Mouse (Mus musculus): Measurements from ENCODE around the gene Fmnl3. TPM values are rescaled to one million over a fixed set of nuclear protein-coding genes. Genes with fewer than 3 reads are reported as not detected.
A peak's percentile ranks its signal among the peaks of the same experiment; 100 is the strongest.

The Fmnl3 gene
- total and polyA plus RNA-seq, 3 experiments: 0.04 to 0.06 TPM; not detected in 1

- TF ChIP-seq USF1 (IDR thresholded peaks at IDR 0.05; ENCODE audit: low read depth, low read length) (no peak), NRF1 (IDR thresholded peaks at IDR 0.05; ENCODE audit: insufficient read depth, low read depth, low read length, poor library complexity, severe bottlenecking) (no peak), RCOR1 (IDR thresholded peaks at IDR 0.05; ENCODE audit: low read depth, low read length) (no peak), SMC3 (IDR thresholded peaks at IDR 0.05; ENCODE audit: low read depth, low read length) (peak; percentile 76), POLR2AphosphoS5 (IDR thresholded peaks at IDR 0.05; ENCODE audit: borderline replicate concordance, low read depth, low read length) (no peak), CTCF (IDR thresholded peaks at IDR 0.05 in 2 of 3, conservative IDR thresholded peaks at IDR 0.05 in 1 of 3; ENCODE audit: control insufficient read depth in 1 of 3, insufficient read depth in 1 of 3, low read depth in 2 of 3, low read length in 3 of 3, poor library complexity in 1 of 3, severe bottlenecking in 1 of 3) (peak; percentile 89 to 91 (median 90)), GATA1 (IDR thresholded peaks at IDR 0.05; ENCODE audit: low read depth, low read length) (no peak), ZKSCAN1 (IDR thresholded peaks at IDR 0.05; ENCODE audit: low read depth, low read length) (no peak)
Measured at GRCm38 (mm10) chr15:99316314-99317266, 53.7 kb downstream of the Fmnl3 start (continued).

GRCm38 (mm10) chr15:99314891-99315290 is 55.4 kb downstream of the Fmnl3 start:
- Histone ChIP-seq H3K4me1 (ENCODE audit: control insufficient read depth in 1 of 2, insufficient read depth in 2 of 2, low read length in 2 of 2) (no peaks in the 10 kb centered on the region), H3K36me3 (ENCODE audit: control insufficient read depth in 1 of 2, insufficient read depth in 2 of 2, low read length in 2 of 2) (no peaks in the 10 kb centered on the region; a peak in 1 of 4 replicates), H3K27ac (ENCODE audit: control insufficient read depth, low read depth, low read length) (no peak overlapping the region), H3K9ac (ENCODE audit: control insufficient read depth, low read depth, low read length, poor library complexity, severe bottlenecking) (no peak overlapping the region), H3K4me3 (ENCODE audit: control insufficient read depth in 1 of 2, insufficient read depth in 1 of 2, low read depth in 2 of 2, low read length in 2 of 2) (no peak overlapping the region), H3K27me3 (ENCODE audit: control insufficient read depth in 1 of 2, insufficient read depth in 2 of 2, low read length in 2 of 2) (no peaks in the 10 kb centered on the region), H3K79me2 (ENCODE audit: control insufficient read depth, insufficient read depth, low read length, poor library complexity) (no peaks in the 10 kb centered on the region), H3K9me3 (replicated peaks; ENCODE audit: insufficient read depth, low read length) (no peaks in the 10 kb centered on the region)
- DNase-seq (ENCODE audit: low read depth, low spot score): no peak
- TF ChIP-seq CHD2 (IDR thresholded peaks at IDR 0.05; ENCODE audit: low read length) (no peak), JUND (IDR thresholded peaks at IDR 0.05; ENCODE audit: low read depth, low read length) (no peak), ELF1 (IDR thresholded peaks at IDR 0.05; ENCODE audit: low read depth, low read length) (no peak), MAFK (IDR thresholded peaks at IDR 0.05; ENCODE audit: borderline replicate concordance, low read depth, low read length) (no peak), POLR2AphosphoS2 (IDR thresholded peaks at IDR 0.05; ENCODE audit: low read length) (no peak), CHD1 (IDR thresholded peaks at IDR 0.05; ENCODE audit: low read depth, low read length) (no peak), USF2 (IDR thresholded peaks at IDR 0.05; ENCODE audit: borderline replicate concordance in 1 of 2, insufficient read depth in 1 of 2, low read depth in 1 of 2, low read length in 2 of 2) (no peak), NRF1 (IDR thresholded peaks at IDR 0.05; ENCODE audit: insufficient read depth, low read depth, low read length, poor library complexity, severe bottlenecking) (no peak), SMC3 (IDR thresholded peaks at IDR 0.05; ENCODE audit: low read depth, low read length) (no peak)

GRCm38 (mm10) chr15:99310617-99311016 is 59.7 kb downstream of the Fmnl3 start:
- peaks cover 0 to 3% of the 10 kb centered on the region in 2 experiments; a peak in 2 of 4 replicates for H3K36me3 ChIP-seq (ENCODE audit: control insufficient read depth in 1 of 2, insufficient read depth in 2 of 2, low read length in 2 of 2)

More at GRCm38 (mm10) chr15:99310617-99311016, 59.7 kb downstream of the Fmnl3 start:
- no peaks in the 10 kb centered on the region for H3K9me3 ChIP-seq (replicated peaks; ENCODE audit: insufficient read depth, low read length)
- no peaks in the 10 kb centered on the region for H3K79me2 ChIP-seq (ENCODE audit: control insufficient read depth, insufficient read depth, low read length, poor library complexity)
- no peak overlapping the region for H3K4me3 ChIP-seq (ENCODE audit: control insufficient read depth in 1 of 2, insufficient read depth in 1 of 2, low read depth in 2 of 2, low read length in 2 of 2)
- H3K27ac ChIP-seq (ENCODE audit: control insufficient read depth, low read depth, low read length): no peak overlapping the region
- no peaks in the 10 kb centered on the region for H3K27me3 ChIP-seq (ENCODE audit: control insufficient read depth in 1 of 2, insufficient read depth in 2 of 2, low read length in 2 of 2)
- DNase-seq (ENCODE audit: low read depth, low spot score): no peak
- H3K4me1 ChIP-seq (ENCODE audit: control insufficient read depth in 1 of 2, insufficient read depth in 2 of 2, low read length in 2 of 2): no peaks in the 10 kb centered on the region
- H3K9ac ChIP-seq (ENCODE audit: control insufficient read depth, low read depth, low read length, poor library complexity, severe bottlenecking): no peak overlapping the region
- no peak for TF ChIP-seq EP300 (IDR thresholded peaks at IDR 0.05; ENCODE audit: low read depth in 1 of 2, low read length in 2 of 2)
- TF ChIP-seq BHLHE40 (IDR thresholded peaks at IDR 0.05; ENCODE audit: borderline replicate concordance, low read depth, low read length): no peak
- TF ChIP-seq ZNF384 (IDR thresholded peaks at IDR 0.05; ENCODE audit: low read depth, low read length): no peak
- TF ChIP-seq SIN3A (IDR thresholded peaks at IDR 0.05; ENCODE audit: low read length): no peak
- no peak for TF ChIP-seq MXI1 (IDR thresholded peaks at IDR 0.05; ENCODE audit: low read depth, low read length)
- TF ChIP-seq CHD1 (IDR thresholded peaks at IDR 0.05; ENCODE audit: low read depth, low read length): no peak
- TF ChIP-seq MEF2A (IDR thresholded peaks at IDR 0.05; ENCODE audit: extremely low read depth, insufficient replicate concordance, low read depth, low read length, poor library complexity, severe bottlenecking): no peak
- no peak for TF ChIP-seq NRF1 (IDR thresholded peaks at IDR 0.05; ENCODE audit: insufficient read depth, low read depth, low read length, poor library complexity, severe bottlenecking)
